Mouse (Mus musculus): ENCODE measurements at regions not wholly inside any gene's neighbourhood (a gene's known extent, or its start where the extent isn't known, plus 50 kb on each side); places are given as distances from the start of the nearest gene placed in this dataset.

DNA sequence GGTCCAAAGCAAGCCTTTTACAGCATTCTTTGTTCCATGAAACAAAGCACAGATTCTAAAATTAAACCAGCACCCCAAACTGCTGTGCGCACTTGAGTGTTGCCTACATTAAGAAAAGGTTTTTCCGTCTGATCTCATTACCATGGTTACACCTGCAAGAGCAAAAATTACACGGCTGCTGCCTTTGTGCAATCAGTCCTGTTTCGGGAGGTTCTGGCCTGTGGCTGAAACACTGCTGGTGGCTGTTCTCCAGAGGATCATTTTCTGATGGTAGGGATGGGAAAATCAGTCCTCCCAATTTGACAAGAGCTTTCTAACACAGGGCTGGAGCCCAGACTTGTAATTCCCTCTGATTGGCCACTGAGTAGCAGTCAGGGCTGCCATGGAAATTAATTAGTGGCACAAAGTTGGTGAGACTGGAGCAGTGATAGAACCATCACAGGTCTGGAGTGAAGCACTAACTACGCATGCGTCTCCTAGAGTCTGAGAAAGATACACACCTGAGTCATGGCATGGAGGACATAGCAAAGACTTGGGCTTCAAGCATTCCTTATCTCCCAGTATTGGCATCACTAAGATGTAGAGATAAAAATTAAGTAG, 114.8 kb upstream of the Fam49a start:
- DNase-seq (ENCODE audit: inconsistent ontology term), result no peak

DNA sequence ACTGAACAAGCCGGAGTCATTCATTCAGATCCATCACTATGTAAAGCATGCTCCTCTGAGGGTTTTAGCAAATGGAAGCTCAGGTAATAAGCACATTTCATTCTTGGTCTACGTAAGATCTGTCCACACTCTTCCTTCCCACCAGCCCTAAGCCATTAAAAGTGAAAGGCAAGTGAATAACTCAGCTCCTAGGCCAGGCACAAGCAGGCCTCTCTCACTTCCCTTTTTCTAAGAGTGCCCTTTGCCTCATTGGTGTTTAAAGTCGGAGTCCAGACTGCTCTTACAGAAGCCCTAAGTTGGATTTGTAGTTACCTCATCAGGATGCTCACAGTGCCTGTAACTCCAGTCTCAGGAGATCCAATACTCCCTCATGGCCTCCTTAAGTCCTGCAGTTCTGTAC, 114.1 kb upstream of the Fam49a start:
- no peak for DNase-seq (ENCODE audit: inconsistent ontology term)

DNA sequence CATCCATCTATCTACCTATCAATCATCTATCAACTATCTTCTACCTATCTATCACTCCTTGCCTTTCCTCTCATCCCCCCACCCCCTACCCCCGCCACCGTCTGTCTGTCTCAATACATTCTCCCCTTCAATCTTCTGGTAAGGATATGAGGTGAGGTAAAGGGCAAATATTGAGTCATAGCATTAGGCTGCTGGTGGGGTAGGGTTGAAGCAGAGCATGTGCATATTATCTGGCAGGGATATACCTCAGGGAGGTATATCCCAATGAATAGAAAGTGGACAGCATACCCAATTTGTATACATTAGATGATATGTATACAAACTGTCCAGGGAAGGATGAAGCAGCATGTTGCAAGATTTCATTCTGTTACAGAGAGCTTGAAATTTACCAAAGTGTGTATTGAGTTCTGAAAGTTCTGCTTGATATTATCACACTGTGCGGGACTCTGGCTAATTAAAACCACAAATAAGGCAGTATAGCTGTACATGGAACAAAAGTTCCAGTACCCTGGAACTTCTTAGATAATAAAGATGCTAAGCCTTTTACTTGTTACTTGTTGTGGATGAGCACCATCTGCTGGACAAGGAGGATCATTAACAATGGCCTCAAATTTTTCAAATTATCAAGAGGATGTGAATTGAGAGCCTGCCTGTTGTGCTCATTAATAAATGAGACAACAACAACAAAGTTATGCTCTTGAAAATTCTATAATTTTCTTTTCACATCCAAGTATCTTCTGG, 113.1 kb upstream of the Fam49a start:
- DNase-seq (ENCODE audit: inconsistent ontology term), result peak; percentile 25

DNA sequence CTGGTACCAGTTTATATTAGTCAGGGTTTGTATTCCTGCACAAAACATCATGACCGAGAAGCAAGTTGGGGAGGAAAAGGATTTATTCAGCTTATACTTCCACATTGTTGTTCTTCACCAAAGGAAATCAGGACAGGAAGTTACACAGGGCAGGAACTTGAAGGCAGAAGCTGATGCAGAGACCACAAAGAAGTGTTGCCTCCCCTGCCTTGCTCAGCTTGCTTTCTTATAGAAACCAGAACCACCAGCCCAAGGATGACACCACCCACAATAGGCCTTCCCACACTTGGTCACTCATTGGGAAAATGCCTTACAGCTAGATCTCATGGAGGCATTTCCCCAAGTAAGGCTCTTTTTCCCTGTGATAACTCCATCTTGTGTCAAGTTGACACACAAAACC, 97.5 kb upstream of the Fam49a start:
- no peak for DNase-seq (ENCODE audit: inconsistent ontology term)

DNA sequence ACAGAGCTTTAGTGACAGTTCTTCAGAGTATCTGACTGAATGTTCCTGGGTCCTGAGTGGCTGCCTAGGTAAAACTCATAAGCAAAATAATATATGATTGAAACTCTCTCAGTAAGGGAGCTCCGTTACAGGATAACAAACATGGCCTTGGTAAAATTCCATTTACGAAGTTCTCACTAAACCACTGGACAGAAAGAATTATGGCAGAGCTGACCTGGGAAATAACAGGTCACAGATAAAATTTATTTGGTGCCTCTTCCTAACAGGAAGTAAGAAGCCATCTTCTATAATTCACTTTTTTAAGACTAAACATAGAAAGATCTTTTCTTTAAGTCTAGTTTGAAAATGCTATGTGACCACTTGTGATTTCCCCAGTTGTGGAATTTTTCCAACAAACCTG, 91.4 kb upstream of the Fam49a start:
- DNase-seq (ENCODE audit: inconsistent ontology term), result no peak

DNA sequence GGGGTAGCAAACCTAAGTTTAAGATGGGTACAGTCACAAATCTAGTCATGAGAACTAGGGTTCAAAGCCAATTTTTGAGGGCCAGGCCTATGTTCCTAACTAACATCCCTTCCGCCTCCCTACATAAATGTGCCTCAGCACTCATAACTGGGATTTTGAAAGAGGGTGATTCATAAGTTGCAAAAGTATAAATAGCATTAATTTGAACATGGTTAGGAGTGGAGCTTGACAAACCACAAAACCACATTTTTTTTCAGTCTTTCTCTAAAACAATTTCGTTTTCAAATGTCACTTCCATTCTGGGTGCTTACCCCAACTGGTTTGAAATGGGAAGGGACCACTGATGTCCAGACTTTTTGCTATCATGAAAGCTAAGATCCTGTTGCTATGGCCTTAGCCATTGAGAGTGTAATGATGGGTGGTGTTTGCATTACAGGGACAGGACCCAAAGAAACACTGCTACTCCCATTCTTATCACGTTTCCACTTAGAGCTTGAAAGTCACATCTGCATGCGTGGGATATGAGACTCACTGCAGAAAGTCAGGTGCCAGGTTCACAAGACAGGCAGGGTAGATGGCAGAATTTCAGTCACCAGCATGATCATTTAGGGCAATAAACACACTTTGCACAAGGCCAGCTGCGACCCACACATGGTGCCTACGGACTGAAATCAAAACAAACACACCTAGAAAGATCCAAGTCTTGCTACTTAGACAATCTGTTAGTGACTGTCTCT, 89.7 kb upstream of the Fam49a start:
- peak; percentile 29 for DNase-seq (ENCODE audit: inconsistent ontology term)

GRCm38 (mm10) chr12:12176331-12177263, 85.3 kb upstream of the Fam49a start:
- peak; percentile 74 for DNase-seq (ENCODE audit: inconsistent ontology term)

DNA sequence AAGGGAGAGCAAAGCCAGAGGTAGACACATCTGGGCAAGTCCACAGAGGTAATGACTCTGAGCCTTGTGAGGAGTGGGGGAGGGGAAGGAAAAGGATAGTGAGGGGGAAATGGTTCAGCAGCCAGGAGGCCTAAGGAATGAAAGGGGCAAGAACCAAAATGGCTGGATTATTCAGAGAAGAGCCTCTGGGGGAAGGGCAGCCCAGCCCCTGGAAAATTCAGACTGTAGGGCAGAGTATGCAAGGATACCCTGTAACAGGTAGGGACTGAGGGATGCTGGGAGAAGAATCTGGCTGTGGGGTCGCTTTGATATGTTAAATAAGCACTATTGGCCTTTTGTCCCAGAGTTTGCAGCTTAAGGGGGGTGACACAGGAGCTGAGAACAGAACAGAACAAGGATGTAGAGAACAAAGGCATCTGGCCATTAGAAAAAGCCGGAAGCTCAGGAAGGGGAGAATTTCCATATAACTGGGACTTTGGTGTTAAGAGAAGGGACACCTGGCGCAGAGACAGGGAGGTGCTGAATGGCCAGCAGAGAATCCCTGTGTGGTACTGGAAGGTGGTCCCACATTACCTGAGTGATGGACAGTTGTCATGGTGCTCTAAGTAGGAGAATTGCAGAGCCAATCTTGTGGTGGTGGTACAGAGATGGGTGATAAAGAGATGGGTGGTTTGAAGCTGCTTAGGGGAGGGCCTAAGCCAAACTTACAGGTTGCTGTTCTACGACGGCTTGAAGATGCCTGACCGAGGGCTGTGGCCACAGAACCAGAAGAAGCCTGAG, 84.5 kb upstream of the Fam49a start:
- no peak for DNase-seq (ENCODE audit: inconsistent ontology term)

DNA sequence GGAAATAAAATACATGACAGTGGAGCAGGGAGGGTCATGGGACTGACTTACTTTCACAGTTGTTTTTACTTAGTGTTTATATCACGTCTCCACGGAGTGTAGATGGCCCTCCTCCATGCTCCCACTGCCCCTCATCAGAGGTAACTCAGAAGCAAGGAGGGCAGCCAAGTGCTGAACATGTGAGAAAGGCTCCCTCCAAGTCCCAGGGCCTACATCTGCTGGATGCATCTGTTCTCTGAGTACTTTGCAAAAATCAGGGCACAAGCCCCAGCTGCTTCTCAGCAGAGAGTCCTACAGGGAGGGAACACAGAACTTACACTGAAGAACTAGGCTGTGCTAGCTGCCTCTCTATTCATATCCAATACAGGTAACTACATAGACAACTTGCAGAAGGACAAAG, 83.5 kb upstream of the Fam49a start:
- no peak for DNase-seq (ENCODE audit: inconsistent ontology term)

DNA sequence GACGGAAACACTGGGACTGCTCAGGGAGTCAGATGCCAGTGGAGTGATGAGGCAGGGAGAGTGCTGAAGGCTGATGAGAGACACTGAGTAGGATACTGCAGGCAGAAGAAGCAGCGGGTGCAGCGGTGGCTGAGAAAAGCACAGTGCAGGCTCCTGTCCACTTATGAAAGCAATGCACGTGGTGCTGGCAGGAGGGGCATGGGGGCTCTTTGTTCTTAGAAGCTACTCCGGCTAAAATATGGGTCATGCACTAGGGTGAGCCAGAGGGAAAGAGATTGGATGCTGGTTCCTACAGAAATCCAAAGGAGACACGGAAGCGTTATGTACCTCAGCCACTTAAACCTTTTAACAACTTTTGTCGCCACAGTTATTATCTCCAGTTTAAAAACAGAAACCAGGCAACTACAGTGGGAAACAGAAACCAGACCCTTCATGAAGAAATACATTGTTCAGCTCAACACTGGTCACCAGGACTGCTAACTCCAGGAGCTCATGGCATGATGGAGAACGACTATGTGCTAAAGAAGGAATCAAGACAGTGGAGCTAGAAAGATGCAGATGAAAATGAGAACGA, 82.6 kb upstream of the Fam49a start:
- DNase-seq (ENCODE audit: inconsistent ontology term), result peak; percentile 78

GRCm38 (mm10) chr12:12180986-12181385, 81.0 kb upstream of the Fam49a start:
- DNase-seq (ENCODE audit: inconsistent ontology term), result no peak

- DNase-seq (ENCODE audit: inconsistent ontology term), result peak; percentile 43
These were observed 80.3 kb upstream of the Fam49a start for GRCm38 (mm10) chr12:12181686-12182085.

DNA sequence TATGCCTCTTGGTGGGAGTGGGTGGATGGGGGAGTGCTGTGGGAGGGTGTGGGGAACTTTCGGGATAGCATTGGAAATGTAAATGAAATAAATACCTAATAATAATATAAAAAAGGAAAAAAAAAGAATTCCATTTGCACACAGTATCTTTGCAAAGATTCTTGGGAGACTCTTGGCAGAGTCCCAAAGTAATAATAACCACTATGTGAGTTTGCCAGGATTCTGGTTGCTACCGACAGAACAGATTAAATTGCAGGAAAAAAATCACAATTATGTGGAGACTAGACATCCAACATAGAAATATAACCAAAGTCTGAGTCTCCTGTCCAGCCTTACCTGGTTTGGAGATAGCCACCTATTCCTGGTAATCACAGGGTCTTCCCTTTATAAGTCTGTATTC, 75.6 kb upstream of the Fam49a start:
- no peak for DNase-seq (ENCODE audit: inconsistent ontology term)

- DNase-seq (ENCODE audit: inconsistent ontology term), result no peak
These were observed 66.9 kb upstream of the Fam49a start for GRCm38 (mm10) chr12:12195066-12195465.

DNA sequence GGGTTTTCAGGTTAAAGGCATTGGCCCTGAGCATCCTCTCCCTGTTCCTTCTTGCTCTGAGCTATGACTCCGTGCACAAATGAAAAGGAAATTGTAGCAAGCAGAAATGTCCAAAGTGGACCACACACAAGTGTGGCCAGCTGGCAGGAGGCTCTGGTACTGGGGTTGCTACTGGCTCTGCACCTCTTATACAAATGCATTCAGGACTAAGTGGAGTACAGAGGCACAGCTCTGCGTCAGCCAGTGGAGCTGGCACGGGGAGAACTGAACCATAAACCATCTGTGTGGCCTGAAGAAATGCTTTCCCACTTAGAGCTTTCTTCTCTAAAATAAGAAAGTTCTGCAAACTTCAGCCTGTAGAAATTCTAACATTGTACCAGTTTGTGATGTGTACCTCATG, 65.3 kb upstream of the Fam49a start:
- DNase-seq (ENCODE audit: inconsistent ontology term), result no peak

- DNase-seq (ENCODE audit: inconsistent ontology term), result no peak
These were observed 53.7 kb upstream of the Fam49a start for GRCm38 (mm10) chr12:12208216-12208615.
